Mouse (Mus musculus) small intestine, adult 2 months (tissue): ENCODE results near the gene Lrp1.

ENCODE experiments used
- CTCF ChIP-seq: fragments of 200-500 bp; IDR thresholded peaks from 2 replicates; pipeline ENCODE4 v1.5.1; 2012; ENCODE audit warnings: low read depth, mild to moderate bottlenecking, control low read depth, inconsistent platforms, low read length, moderate library complexity, mixed read lengths; ENCODE audit not compliant: insufficient replicate concordance, insufficient read length; ENCODE audit errors: extremely low read depth
- POLR2A ChIP-seq: fragments of 200-500 bp; IDR thresholded peaks from 2 replicates; pipeline ENCODE4 v1.6.1; 2012; ENCODE audit warnings: low read depth, mild to moderate bottlenecking, control low read depth, inconsistent platforms, low read length, moderate library complexity

DNA sequence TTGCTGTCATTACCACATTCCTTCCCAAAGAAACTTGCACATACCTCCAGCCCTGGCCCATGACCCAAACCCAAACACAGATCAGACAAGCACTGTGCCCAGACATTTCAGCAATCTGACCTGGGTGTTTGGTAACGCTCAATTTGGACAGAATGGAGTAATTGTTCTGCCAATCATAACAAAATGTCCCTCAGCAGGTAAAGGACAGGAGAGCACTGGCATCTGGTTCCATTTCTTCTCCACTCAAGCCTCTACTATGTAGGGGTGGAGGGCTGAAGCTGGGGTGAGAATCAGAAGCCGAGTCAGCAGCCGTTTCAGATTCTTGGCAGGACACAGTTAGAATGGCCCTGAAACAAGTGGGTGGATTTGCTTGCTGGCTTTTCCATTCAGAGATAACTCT is 128.8 kb downstream of the Lrp1 start:
- TF ChIP-seq CTCF, result no peak
- no peak for TF ChIP-seq POLR2A
